Mouse (Mus musculus) heart, adult 10 weeks (tissue): ENCODE measurements around the gene Gm5849. TPM values are rescaled to one million over a fixed set of nuclear protein-coding genes. Genes with fewer than 3 reads are reported as not detected.

ENCODE experiments used
- polyA plus RNA-seq: library from polyadenylated mRNA; stranded (reverse); fragments of 350-450 nt; fragmentation: Illumina TruSeq; extraction: RNeasy Lipid Tissue Mini Kit (QIAGEN cat#74804); gene quantifications from one replicate; pipeline ENCODE4 v1.2.3, GENCODE M21; 2014; ENCODE audit warnings: low read depth, low replicate concordance

Gene Gm5849
- not detected for polyA plus RNA-seq

GRCm38 (mm10) chr3:90777776-90778175, at the start of gene Gm5849:
TSS of gene Gm5849 (minus strand) at chr3:90777876.

GRCm38 (mm10) chr3:90726606-90727005, 51.1 kb downstream of the Gm5849 start, which contains the start of gene Pglyrp4:
TSS of gene Pglyrp4 (plus strand) at chr3:90726906.

Other genes starting within 250 kb of the Gm5849 start
- gene S100a16, start 240.6 kb downstream of the Gm5849 start, polyA plus RNA-seq = 78.9 TPM
- not detected for gene S100a3, start 217.3 kb downstream of the Gm5849 start, polyA plus RNA-seq
- gene S100a2, start 187.6 kb downstream of the Gm5849 start, polyA plus RNA-seq = not detected
- gene Gm42674, start 176.0 kb downstream of the Gm5849 start, polyA plus RNA-seq = not detected
- gene S100a4, start 174.1 kb downstream of the Gm5849 start, polyA plus RNA-seq = 31.3 TPM
- gene S100a5, start 169.4 kb downstream of the Gm5849 start, polyA plus RNA-seq = not detected
- 111 TPM for gene S100a6, start 165.0 kb downstream of the Gm5849 start, polyA plus RNA-seq
- gene S100a7a, start 123.9 kb downstream of the Gm5849 start, polyA plus RNA-seq = 0.97 TPM
- not detected for gene S100a8, start 108.9 kb downstream of the Gm5849 start, polyA plus RNA-seq
- 2.0 TPM for gene S100a9, start 82.2 kb downstream of the Gm5849 start, polyA plus RNA-seq
- not detected for gene Pglyrp4, start 51.0 kb downstream of the Gm5849 start, polyA plus RNA-seq